Mouse (Mus musculus): ENCODE results near the gene Myt1.
"Not testable (repeated sequence)": the region's sequence is repeated elsewhere in the genome, so short reads cannot be mapped to it uniquely, and the experiment has no call there.

Myt1 gene

DNA sequence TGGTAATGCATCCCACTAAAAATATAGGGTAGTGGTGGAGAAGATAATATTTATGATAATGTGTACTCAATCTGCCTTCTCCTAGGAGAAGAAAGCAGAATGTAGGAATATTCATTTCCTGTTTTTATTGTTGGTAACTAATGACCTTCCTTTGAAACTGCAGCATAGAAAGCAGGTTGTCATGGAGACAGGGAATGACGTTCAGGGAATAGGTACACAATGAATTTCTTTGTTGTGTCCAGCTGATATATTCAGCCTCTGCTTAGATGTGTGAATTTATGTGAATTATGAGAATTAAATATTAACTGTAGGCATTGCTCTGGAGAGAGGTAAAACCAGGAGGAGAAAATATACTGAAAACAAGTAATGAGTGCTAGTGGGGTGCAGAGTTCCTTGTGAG lies 18.3 kb downstream of the Myt1 start:
- DNase-seq (ENCODE audit: low read depth): no peak

DNA sequence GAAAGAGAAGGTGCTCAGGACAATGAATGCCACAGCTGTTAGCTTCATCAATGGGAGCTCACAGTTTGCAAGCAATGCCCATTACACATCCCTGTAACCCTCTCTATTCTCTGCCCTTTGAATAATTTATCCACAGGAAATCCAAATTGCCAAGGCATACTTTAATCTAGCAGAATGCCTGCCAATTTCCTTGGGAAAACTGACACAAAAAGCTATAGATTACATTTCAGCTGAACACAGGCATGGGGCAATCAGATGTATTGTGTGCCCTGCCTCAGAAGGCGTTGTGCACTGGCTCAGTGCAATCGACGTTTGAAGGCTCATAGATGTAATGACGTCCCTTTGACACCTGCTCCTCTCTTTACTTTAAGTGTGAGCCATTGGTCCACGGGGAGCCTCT lies 24.7 kb downstream of the Myt1 start:
- no peak for DNase-seq (ENCODE audit: low read depth)

DNA sequence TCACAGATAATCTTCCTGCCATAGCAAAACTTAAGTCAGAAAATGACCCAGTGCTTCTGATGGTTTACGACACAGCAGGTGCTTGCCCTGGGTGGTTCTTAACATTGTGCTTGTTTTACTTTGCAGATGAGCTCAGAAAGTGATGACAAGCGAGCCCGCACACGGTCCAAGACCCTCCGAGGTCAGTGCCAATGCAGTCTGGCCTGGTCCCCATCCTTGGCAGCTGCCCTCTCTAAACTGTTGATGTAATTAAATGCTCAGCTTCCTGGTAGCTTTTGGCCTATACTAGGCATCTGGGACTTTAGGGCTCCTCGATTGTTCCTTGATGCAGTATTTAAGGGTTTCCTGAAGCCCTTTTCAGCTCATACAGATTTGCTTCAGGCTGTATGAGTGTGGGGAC lies 26.3 kb downstream of the Myt1 start:
- DNase-seq (ENCODE audit: low read depth): no peak

DNA sequence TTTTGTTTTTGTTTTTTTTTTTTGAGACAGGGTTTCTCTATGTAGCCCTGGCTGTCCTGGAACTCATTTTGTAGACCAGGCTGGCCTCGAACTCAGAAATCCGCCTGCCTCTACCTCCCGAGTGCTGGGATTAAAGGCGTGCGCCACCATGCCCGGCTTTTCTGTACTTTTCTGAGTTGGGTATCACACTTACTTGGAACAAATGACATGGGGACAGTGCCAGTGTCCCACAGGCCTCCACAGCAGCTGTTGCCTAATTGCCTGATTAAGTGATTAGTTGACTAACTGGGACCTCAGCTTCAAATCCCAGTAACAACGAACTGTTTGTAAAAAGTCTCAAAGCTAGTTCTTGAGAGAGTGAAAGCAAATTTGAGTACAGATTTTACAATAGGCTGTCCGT lies 30.1 kb downstream of the Myt1 start:
- DNase-seq (ENCODE audit: low read depth): not testable (repeated sequence)

DNA sequence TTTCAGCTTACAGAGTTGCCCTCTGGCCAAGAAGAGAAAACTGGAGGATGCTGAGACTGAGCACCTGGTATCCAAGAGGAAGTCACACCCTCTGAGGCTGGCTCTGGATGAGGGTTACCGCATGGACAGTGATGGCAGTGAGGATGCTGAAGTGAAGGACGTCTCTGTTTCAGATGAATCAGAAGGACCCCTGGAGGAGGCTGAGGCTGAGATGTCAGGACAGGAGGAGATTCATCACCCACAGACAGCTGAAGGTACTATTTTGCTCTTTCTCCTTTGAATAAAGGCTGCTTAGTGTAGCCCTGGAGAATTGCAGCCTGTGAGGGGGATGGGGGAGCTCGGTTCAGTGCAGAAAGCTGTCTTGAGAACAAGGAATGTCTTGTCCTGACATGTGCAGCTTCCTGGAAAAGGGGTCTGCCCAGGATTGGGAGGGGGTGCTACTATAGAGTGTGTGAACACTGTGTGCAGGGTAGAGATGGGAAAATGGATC lies 32.6 kb downstream of the Myt1 start:
- no peak for DNase-seq (ENCODE audit: low read depth)

DNA sequence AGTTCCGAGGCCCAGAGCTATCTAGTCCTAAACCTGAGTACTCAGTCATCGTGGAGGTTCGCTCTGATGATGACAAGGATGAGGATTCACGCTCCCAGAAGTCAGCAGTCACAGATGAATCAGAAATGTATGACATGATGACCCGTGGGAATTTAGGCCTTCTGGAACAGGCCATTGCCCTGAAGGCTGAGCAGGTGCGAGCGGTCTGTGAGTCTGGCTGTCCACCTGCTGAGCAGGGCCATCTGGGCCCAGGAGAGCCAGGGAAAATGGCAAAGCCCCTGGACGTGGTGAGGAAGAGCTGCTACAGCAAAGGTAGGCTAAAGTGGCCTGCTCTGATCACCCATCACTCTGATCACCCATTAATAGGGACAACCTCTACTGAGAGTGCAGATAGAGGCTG lies 34.5 kb downstream of the Myt1 start:
- DNase-seq (ENCODE audit: low read depth): no peak

DNA sequence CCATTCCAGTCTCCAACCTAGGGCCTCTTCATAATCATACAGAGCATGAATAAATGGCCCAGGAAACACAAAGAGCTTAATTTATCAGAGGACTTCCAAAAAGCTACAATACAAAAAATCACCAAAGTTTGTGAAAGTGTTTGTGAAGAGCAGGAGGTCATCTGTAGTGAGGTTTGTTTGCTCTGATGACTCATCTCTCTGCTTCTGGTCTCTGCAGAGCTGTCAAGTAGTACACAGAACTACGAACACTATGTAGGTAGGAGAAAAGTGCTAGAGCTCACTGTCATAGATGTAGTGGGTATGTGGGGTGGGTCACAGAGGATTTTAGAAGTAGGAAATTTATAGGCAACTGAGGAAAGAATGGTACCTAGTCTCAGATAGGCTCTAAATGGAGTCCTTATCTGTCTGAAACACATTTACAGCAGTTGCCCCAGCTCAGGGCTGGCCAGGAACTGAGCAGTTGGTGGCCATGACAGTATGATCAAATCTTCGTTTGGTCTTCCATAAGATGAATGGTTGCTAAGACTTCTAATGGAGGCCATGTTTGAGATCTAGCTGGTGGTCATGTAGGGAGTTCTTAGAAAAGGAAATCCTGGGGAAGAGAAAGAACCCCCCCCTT lies 66.0 kb downstream of the Myt1 start:
- no peak for DNase-seq (ENCODE audit: low read depth)

DNA sequence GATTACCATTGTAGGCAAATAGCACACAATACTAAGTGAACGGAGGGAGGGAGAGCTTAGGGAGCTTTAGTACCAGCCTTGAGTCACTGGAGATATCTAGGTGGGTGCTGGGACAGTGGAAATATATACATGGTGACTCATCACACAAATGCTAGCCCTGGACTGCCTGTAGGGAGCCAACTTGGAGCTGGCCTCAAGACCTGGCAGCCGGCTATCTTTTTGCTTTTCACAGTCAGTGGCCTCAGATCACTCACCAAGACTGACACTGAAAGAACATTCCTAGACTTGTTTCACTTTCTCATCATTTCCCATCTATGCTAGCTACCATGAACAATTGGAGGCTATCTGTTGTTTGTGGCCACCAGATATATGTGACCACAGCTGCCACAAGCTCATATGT lies 69.6 kb downstream of the Myt1 start:
- DNase-seq (ENCODE audit: low read depth): no peak

DNA sequence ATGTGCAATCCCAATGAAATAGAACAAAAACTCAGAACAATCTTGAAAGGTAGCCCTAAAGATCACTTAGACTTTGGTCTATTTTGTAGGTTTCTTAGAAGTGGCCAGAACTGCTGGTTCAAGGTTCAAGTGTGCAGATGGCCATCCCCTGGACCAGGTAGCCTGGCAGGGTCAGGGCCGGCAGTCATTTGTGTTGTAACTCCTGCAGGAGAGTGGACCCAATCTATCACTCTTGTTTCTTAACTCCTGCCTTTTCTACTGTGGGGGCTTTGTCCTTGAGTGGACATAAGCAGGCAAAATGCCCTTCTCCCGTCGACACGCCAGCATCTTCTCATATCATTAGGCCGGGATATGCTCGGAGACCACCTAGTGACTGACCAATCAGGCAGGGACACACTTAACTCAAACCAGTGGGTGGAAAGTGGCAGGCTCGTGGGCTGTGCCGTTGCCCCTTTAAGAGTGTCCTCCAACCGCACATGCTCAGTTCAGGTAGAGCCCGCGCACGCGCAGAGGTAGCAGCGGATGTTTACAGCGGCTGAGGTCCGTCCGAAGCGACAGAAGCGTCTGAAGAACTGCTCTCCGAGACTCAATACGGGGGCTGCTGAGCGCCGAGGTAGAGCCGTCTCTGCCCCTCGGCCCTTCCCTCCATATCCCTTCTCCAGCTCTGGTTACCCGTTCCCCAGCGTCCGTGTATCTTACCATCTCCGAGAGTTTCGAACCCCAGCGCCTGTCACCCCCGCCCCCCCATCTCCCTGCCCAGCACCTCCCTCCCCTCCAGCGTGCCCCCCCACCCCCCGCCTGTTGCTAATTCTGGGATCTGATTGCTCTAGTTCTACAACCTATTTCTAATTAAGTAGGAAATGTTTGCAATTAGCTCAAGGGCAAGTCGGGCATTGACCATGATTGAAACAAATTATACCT lies 74.5 kb downstream of the Myt1 start, which contains the start of gene Pcmtd2:
TSS of gene Pcmtd2 (plus strand) at position 483 of the 921 bp plus-strand sequence.
- DNase-seq (ENCODE audit: low read depth): peak; percentile 77

DNA sequence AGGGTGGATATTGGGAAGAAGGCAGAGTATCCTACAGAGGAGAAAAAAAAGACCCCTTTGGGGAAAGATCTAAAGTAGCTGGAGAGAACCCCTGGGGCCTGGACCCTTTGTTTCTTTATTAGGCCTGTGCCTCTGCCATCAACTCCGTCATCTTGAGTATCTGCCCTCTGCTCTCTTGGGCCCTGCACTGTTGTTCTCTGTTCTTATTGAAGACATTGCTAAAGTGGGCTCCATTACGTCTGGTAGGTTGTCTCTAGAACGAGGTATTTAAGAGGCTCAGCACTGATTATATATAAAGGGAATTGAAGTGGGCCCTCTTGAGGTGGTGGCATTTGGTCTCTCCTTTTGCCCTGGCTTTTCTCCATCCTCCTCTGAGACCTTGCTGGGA lies 75.2 kb downstream of the Myt1 start:
- no peak for DNase-seq (ENCODE audit: low read depth)

DNA sequence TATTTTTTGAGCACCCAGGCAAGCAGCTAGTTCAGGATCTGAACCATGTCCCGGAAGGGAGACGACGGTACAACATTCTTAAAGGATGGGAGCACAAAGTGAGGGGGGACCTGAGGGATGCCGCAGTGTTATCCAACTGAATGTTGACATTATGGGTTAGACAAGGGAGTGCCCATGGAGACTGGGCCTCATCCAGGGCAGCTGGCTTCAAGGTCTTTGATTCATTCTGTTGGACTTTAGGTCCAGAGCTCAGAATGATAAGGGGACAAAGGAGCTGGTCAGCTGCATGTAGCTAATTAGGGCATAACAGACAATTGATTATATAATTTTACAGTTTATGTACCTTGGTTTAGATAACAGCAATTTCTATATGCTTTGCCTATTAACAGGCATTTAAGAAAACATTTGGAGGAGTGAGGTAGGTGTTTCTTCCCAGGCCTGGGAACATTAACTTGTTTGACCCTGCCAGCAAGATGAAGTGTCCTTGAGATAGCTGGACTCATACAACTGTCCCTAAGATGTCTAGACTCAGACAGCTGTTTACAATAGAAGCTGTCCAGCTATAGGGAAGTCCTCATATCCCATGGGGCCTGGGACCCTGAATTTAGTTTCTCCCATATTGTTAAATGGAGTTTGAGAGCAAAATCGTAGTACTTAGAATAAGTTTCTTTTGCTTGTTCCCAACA lies 82.7 kb downstream of the Myt1 start:
- no peak for DNase-seq (ENCODE audit: low read depth)

DNA sequence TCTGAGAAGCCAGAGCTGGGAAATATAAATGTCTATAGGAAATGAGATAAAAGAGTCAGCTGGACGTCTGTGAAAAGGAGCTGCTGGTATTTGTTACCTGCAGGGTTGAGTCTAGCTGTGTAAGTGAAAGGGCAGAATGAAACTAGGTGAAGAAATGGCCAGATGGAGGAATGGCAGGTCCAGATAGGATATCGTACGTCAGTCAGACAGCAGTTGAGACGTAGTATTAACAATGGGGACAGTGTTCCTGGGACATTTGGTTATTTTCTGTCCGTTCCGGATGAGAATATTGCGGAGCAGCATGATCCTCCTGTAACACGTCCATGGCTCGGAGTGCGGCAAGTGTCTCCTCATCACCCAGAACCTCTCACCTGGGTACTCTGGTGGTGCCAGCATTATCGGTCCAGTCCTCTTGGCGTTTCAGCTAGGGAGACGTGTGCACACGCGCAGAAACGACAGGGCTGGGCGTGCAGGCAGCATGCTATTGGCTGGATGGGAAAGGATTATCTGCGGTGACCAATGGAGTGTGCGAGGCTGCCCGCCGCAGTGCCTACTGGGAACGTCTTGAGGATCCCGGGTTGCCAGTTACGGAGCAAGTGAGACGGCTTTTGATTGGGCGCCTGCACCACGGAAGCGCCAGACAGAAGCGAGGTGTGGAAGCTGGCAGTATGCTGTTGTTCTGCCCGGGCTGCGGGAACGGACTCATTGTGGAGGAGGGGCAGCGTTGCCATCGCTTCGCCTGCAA lies 100.8 kb downstream of the Myt1 start, which contains the start of gene Polr3k:
TSS of gene Polr3k (plus strand) at position 547 of the 745 bp plus-strand sequence.
- DNase-seq (ENCODE audit: low read depth): peak; percentile 95

DNA sequence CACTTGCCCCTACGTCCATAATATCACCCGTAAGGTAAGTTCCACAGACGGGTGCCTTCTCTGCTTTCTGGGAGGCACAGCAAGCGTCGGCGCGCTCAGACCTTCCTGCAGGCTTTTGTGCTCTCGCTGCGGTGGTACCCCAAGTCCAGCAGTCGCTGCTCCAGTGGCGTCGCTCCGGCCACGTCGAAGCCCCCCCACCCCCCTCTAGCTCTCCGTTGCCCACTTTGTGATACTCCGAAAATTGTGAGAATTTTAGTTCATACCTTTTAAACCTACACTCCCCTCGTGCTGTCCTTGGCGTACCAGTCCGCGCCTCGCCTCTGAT lies 101.4 kb downstream of the Myt1 start:
- no peak for DNase-seq (ENCODE audit: low read depth)

DNA sequence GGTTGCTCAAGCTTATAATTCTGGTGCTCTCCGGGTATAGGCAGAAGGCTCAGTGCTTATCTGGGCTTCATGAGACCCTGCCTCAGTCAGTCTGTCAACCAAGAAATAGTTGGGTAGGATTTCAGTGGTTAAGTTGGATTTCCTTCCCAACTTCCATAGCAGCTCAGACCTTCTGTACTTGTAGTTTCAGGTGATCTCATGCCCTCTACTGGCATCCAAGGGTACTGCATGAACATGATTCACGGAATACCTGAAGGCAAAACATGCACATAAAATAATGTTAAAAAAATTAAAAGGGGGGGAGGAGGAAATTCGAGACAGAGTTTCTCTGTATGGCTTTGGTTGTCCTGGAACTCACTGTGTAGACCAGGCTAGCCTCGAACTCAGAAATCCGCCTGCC lies 103.8 kb downstream of the Myt1 start:
- DNase-seq (ENCODE audit: low read depth): peak; percentile 34

DNA sequence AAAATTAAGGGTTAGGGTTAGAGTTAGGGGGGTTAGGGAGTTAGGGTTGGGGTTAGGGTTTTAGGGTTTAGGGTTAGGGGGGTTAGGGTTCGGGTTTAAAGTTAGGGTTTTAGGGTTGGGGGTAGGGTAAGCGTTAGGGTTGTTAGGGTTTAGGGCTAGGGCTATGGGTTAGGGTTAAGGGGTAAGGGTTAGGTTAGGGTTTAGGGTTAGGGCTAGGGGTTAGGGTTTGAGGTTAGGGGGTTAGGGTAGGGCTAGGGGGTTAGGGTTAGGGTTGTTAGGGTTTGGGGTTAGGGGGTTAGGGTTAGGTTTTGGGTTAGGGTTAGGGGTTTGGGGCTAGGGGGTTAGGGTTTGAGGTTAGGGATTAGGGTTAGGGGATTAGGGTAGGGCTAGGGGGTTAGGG lies 107.9 kb downstream of the Myt1 start:
- no peak for DNase-seq (ENCODE audit: low read depth)
